Mouse (Mus musculus): Measurements from ENCODE around the gene Mis18a.

Gene Mis18a

GRCm38 (mm10) chr16:90704161-90704825 lies 22.9 kb downstream of the Mis18a start:
- DNase-seq (ENCODE audit: extremely low spot score, low read depth, low spot score), result no peak

- DNase-seq (ENCODE audit: extremely low spot score, low read depth, low spot score), result no peak
Observed at GRCm38 (mm10) chr16:90703646-90704045, 23.6 kb downstream of the Mis18a start.

- DNase-seq (ENCODE audit: extremely low spot score, low read depth, low spot score), result no peak
Observed at GRCm38 (mm10) chr16:90701541-90701940, 25.7 kb downstream of the Mis18a start.

- DNase-seq (ENCODE audit: extremely low spot score, low read depth, low spot score), result no peak
Observed at GRCm38 (mm10) chr16:90699390-90699789, 27.8 kb downstream of the Mis18a start.

GRCm38 (mm10) chr16:90696306-90696705 lies 30.9 kb downstream of the Mis18a start:
- no peak for DNase-seq (ENCODE audit: extremely low spot score, low read depth, low spot score)

- no peak for DNase-seq (ENCODE audit: extremely low spot score, low read depth, low spot score)
Observed at GRCm38 (mm10) chr16:90695121-90695520, 32.1 kb downstream of the Mis18a start.

- no peak for DNase-seq (ENCODE audit: extremely low spot score, low read depth, low spot score)
Observed at GRCm38 (mm10) chr16:90694719-90695118, 32.5 kb downstream of the Mis18a start.

GRCm38 (mm10) chr16:90693625-90694024 lies 33.6 kb downstream of the Mis18a start:
- DNase-seq (ENCODE audit: extremely low spot score, low read depth, low spot score), result no peak

- no peak for DNase-seq (ENCODE audit: extremely low spot score, low read depth, low spot score)
Observed at GRCm38 (mm10) chr16:90692704-90693385, 34.4 kb downstream of the Mis18a start.

GRCm38 (mm10) chr16:90687687-90688263 lies 39.4 kb downstream of the Mis18a start:
- DNase-seq (ENCODE audit: extremely low spot score, low read depth, low spot score), result no peak

GRCm38 (mm10) chr16:90687011-90687410 lies 40.2 kb downstream of the Mis18a start:
- DNase-seq (ENCODE audit: extremely low spot score, low read depth, low spot score), result no peak

- no peak for DNase-seq (ENCODE audit: extremely low spot score, low read depth, low spot score)
Observed at GRCm38 (mm10) chr16:90684092-90684491, 43.1 kb downstream of the Mis18a start.

- no peak for DNase-seq (ENCODE audit: extremely low spot score, low read depth, low spot score)
Observed at GRCm38 (mm10) chr16:90679984-90680383, 47.2 kb downstream of the Mis18a start.

GRCm38 (mm10) chr16:90678820-90679219 lies 48.4 kb downstream of the Mis18a start:
- DNase-seq (ENCODE audit: extremely low spot score, low read depth, low spot score), result no peak

GRCm38 (mm10) chr16:90676920-90677574 lies 50.2 kb downstream of the Mis18a start:
- DNase-seq (ENCODE audit: extremely low spot score, low read depth, low spot score), result no peak

- DNase-seq (ENCODE audit: extremely low spot score, low read depth, low spot score), result no peak
Observed at GRCm38 (mm10) chr16:90674651-90675050, 52.6 kb downstream of the Mis18a start.

GRCm38 (mm10) chr16:90673507-90674354 lies 53.5 kb downstream of the Mis18a start:
- DNase-seq (ENCODE audit: extremely low spot score, low read depth, low spot score), result no peak
